ENCODE assay signal across 11 mouse cellular contexts in the genomic region with DNA sequence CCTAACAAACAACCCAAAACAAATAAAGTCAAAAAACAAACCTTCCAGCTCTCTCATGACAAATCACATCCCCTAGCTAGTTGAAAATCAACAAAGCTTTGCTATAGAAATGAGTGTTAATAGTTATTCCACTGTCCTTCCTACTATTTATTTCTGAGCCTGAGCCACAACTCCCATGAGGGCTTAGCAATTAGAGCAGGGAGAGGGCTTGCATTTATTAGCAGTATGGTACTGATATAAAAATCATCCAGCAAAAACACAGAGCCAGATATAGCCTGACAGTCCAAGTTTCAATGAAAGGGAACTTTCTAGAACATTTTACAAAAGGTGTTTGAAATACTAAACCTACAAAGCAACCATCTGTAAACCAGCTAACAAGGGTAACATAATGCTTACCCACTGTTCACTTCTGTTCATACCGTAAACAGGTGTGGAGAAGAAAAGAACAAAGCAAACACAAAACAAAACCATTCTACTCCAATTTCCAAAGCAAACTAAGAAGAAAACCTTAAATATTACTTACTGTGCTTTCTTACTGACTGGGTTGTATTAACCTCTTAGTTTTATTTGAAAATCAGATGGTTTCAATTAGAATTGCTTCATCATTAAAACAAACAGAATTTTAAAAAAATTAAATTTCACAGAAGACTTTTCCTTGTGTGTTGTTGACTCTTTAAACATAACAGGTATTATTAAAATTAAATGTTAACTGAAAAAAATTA.
"Had no signal": no experiment of that assay in that cellular context is flagged by ENCODE, and none has a peak within 500 bp of the region (broad histone marks: within the 10 kb centered on the region; RNA-seq: fewer than 3 reads in every experiment).

No protein-coding gene starts in this region.

- ATAC-seq: midbrain, embryonic 16.5 days had no signal

- H3K27me3 ChIP-seq: stomach, embryonic 15.5 days had no signal

- H3K9ac ChIP-seq: liver, embryonic 14.5 days; stomach, embryonic 15.5 days had no signal

- H3K4me3 ChIP-seq: stomach, embryonic 15.5 days had no signal

- H3K27ac ChIP-seq: liver, embryonic 14.5 days; stomach, embryonic 15.5 days had no signal

- H3K4me2 ChIP-seq: stomach, embryonic 15.5 days had no signal

- H3K9me3 ChIP-seq: stomach, embryonic 15.5 days had no signal

- H3K36me3 ChIP-seq: stomach, embryonic 15.5 days had no signal

- DNase-seq: kidney, adult 18-20 months; kidney, postnatal 10 days; kidney, postnatal 4 days; left cerebral cortex, postnatal 4 days; lung, adult 18-20 months; right cerebral cortex, postnatal 14 days; thymus, adult 2 months; thymus, postnatal 25 days had no signal

- H3K4me1 ChIP-seq: stomach, embryonic 15.5 days had no signal
